Mouse (Mus musculus) mouse trophoblast stem cell (cell line): Measurements from ENCODE around the gene Cenpi.

Experiments
- in situ Hi-C, 2 experiments: fragments of 300-500 bp; cut with MseI, MboI; formaldehyde crosslinking; loops; 2 replicates in 1 of 2; 3 replicates in 1 of 2; pipeline ENCODE4 v1.15.1; 2025

The Cenpi gene

DNA sequence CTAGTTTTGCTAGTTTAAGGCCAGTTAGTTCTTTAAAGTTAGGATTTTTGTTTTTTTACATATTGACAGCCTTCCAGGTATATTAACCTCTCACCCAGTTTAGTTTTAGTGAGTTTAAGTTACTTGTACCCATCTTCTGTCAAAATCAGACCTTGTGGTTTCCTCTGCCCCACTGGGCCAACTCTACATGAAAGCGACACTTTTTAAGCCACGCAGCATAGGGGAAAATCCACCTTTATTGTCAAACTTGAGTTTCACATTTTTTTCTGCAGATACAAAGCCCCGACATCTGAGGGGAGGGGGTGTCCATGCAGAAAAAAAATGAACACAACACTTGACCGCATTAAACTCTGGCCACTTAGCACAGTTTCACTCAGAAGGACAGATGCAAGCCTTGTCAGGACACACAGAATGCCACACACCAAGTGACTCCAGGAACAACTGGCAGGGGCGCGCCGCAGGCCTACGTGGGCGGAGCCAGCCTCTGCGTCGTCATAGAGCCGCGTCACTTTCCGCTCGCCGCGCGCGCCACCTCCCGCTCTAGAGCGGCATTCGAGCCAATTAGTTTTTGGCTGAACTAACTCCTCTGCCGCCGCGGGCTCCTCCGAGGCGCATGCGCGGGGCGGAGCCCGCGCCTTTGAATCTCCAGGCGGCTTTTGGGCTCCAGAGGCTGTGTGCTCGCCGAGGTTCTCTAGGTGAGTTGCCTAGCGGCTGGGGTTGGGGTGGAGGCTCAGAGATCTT lies at the start of gene Cenpi:
Cenpi (plus strand) TSS at position 551 of the 741 bp plus-strand sequence.
- in situ Hi-C loops, result no loop called here

DNA sequence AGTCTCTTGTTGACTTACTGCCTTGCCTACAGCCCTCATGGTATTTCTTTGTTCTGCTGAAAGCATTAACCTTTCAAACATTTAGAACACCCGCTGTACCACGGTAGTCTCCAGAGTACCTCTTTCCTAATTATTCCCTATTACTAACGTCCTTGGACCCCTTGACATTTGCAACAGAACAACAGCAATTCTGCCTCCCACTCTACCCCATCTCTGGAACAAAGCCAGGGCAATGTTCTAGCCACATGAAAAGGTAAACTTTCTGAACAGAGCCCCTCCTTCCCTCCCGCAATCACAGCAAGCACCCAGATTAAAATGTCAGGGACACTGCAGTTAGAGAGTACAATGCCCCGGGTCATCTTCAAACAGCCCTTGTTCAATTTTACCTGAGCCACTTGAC lies 46.7 kb upstream of the Cenpi start:
- in situ Hi-C loops, result loop anchor here in 1 of 2 experiments (5.0 kb wide), 1 partner anchor 51 kb away; no protein-coding TSS in a partner anchor

DNA sequence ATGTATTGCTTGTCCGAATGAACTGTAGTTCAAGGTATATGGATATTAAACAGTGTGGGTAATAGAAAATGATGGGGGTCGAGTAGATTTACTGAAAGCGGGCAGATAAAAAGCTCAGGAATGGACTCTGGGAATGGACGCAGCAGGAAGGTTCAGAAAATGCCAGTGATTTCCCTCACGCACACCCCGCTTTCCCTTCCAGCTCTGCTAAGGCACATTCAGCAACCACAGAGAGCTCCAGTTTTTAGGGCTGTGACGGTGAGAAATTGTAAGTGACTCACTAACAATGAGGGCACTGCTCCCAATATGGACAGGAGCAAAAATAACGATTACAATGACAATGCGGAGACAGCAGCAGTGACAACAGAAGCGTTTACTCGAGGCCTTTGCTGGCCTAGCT lies 45.8 kb upstream of the Cenpi start:
- in situ Hi-C loops, result loop anchor here in 1 of 2 experiments (5.0 kb wide), 1 partner anchor 50 kb away; no protein-coding TSS in a partner anchor

DNA sequence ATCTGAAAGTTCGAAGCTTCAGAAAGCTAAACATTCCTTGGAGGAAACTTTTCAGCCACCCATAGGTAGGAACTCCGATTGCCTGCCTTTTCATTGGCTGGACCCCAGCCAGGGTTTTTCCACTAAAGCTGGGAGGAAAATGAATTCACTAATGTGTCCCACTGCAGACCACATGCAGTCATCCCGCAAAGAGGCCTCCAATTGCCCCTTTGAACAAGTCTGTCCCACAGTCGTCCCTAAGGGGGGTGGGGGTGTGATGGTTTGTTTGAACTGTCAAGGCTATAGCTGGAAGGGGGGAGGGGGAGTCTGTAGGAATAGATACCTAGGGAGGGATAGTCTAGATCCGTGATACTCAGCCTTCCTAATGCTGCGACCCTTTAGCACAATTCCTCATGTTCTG lies 32.2 kb upstream of the Cenpi start:
- in situ Hi-C loops, result no loop called here

DNA sequence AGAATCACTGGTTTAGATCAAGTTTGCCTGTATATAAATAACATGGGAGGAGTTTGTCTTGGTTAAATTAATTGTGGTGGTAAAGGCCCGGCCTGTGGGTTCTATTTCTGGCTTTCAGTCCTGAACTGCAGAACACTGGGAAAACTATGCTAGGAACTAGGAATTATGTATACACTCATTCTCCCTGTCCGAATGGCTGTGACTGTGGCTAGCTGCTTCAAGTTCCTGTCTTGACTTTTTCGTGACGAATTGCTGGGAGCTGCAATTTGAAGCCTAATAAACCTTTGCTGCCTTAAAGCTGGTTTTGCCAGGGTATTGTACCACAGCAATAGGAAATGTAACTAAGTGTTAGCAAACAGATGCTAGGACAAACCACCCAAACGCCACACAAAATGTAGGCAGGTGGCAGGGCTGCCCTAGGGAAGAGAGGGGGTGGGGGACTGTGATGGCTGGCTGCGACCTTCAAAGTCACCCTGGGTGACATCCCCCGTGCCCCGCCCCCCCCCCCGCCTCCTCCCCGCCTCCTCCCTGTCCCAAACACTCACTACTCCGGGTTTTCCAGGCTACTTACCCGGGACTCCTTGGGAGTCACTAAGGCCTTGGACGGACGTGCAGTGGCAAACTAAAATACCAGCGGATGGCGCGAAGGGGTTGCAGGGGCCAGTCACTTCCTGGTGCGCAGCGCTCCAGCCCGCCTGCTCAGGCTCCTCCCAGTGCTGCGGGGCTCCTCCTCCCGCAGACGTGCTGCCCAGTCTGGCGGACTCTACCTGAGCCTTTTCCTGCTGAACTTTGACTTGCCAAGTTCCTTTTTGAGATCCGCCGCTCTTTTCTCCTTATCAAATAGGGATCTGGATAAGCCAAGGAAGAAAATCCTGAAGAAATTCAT lies 31.4 kb upstream of the Cenpi start, which contains the start of gene Trmt2b:
Trmt2b (minus strand) TSS at position 710 of the 886 bp plus-strand sequence.
- in situ Hi-C loops, result no loop called here

DNA sequence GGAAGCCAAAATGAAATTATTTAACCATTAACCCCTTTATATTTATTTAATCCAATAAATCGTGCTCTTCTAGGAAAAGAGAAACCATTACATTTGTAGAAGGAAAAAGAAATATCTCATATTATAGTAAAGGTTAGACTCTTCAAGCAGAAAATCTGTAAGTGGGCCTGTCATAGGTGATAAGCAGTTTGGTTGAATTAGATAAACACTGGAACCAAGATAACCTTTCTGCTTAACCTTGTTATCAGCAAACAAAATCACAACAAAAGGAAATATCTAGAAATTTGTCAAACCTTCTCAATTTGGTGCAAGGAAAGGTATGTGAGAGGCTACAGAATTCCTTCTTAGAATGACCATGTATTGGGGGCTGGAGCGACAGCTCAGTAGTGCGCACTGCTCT lies 27.4 kb upstream of the Cenpi start:
- in situ Hi-C loops, result no loop called here

DNA sequence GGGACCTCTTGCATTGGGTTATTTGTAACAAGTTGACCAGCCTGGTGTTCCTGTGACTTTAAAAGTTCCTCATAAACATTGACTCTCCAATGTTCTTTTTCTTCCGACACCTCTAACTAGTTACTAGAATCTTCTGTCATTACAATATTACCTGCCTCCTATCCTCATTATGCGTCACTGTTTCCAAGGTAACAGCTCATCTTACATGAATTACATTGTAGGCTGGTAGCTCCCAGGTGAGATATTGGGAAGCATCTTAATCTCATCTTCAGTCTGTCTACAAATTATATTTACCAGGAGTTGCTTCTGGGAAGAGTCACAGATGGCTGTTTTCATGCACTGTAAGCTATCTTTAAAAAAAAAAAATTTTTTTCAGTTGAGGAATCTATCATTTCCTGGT lies 22.8 kb upstream of the Cenpi start:
- in situ Hi-C loops, result no loop called here

DNA sequence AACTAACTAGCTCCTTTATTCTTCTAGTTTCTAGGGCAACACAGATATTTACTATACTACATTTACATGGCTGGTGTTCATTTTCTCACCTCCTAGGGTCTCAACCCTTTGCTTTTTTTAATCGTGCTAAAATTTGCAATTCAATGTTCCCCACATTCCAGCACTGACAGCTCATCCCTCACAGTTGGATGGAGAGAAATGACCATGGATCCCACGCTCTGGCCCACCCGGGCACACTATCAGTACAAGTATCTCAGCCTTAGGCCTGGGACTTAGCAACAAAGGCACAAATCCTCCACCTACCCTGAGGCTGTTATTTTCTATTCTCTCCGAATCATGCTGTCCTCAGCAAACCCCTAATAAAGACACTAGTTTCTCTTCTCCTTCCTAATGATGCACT lies 22.1 kb upstream of the Cenpi start:
- in situ Hi-C loops, result no loop called here

DNA sequence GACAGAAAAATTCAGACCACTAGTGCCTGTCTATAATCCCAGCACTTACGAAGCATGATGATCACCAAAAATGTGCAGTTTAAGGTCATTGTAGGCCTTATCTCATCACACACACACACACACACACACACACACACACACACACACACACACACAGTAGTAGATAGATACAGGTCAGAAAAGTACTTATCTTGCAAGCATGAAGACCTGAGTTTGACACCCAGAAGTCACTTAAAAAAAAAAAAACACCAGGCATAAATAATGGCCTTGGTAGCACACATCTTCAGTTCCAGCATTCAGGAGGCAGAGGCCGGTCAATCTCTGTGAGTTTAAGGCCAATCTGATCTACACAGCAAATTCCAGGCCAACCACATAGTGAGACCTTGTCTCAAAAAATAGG lies 20.6 kb upstream of the Cenpi start:
- in situ Hi-C loops, result no loop called here

DNA sequence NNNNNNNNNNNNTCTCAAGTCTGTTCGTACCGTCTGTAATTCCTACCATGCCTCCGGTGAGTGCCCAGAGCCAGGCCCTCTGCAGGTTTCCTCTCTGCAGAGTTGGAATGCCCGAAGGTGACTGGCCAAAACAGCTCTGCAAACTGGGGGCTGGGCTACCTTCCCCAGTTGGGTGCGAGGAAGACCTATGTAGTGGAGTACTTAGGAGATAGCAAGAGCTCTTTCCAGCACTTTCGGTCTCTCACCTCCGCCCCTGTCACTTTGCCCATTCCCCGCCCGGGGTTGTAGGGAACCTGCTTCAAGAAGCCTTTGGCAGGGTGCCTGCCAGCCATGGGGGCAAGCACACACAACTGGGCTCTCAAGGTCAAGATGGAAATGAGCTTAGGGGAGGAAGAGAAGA lies 11.6 kb upstream of the Cenpi start:
- in situ Hi-C loops, result no loop called here

DNA sequence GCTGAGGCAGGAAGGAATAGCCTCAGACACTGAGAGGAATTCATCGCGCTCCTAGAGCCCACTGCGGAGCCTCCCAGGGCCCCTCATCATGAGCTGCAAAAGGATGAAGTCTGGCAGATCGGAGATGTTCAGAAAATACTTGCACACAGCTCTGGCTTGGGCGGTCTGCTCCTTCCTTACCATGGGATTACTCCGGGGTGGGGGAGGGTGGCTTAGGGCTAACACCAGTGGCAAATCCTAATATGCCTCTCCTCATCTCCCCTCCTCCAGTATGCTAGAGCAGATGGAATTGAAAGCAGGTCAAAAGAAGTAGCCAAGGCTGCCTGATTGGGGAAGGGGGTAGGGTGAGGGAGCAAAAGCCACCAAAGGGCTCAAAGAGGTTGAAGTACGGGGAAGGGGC lies 11.1 kb upstream of the Cenpi start:
- in situ Hi-C loops, result no loop called here

DNA sequence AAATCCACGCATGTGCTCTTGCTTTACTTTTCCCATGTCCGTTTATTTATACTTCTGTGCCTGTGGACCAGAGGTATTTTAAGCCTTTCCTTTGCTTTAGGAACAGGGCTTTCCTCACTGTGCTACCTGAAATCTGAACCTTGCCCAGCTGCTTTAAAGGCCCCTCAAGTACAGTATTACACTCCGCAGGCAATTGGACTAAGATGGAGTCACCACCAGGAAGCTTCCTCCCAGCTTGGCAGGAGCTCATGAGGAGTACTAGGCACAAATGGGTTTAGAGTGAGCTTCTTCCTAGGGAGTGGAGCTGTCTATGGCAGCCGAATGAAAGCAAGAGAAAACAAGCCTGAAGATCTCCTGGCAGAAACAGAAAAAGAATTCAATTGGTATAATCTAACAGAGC lies 10.7 kb upstream of the Cenpi start:
- in situ Hi-C loops, result no loop called here

DNA sequence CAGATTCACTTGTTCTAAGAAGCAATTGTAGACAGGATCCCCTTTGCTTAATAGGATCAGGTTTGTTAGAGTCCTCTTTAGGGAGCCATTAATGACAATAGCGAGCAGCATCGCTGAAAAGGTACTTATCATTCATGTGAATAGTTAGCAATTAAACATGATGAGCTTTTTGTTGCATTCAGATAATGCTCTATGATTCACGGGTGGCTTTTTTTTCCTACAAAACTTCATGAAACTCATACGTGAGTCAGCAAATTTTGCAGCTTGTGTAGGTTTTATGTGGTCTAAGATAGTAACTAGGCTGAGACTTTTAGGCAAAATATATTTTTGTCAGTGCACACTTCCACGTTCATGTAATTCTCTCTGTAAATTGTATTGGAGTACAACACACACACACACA lies 7.7 kb upstream of the Cenpi start:
- in situ Hi-C loops, result no loop called here

DNA sequence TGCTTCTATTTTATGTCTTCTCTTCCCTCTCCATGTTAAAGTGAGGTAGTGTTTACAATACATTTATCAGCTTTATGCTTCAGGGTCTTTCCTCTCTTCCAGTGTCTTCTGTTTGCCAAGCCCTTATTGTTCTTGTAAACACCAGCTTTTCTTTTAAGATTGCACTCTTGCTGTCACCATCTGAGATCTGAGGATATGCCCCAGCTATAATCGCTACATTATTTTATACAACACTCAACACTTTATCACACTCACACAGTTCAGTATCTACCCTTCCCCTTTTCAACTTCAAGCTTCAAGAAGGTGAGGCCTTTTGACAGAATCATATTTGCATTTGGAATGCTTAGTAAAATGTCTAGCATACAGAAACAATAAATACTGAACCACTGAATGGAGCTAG lies 4.6 kb upstream of the Cenpi start:
- in situ Hi-C loops, result no loop called here

DNA sequence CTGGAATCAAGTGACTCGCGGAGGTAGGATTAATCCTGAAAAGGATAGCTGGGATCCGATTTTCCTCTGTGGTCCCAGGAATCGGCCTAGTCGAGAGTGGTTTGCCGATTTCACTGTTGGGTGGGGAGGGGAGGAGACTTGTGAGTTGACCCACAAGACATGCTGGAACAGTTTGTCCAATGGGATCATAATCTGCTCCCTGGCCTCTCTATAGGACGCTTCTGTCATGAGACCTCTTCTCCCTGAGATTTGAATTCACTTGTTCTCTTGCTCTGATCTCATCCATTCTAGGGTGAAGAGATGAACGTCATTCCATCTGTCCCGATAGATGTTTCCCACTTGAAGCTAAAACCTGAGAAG lies 371 bp downstream of the Cenpi start:
- in situ Hi-C loops, result no loop called here

DNA sequence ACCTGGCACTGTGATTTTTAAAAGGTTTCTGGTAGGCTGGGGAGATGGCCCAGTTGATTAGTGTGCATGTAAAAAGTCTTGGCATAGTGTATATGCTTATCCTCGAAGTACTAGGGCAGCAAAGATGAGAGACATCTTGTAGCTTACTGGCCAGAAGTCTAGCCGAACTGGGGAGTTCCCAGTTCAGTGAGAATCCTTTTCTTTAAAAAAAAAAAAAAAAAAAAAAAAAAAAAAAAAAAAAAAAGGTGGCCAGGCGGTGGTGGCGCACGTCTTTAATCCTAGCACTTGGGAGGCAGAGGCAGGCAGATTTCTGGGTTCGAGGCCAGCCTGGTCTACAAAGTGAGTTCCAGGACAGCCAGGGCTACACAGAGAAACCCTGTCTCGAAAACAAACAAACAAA lies 3.3 kb downstream of the Cenpi start:
- in situ Hi-C loops, result loop anchor here (5.0 to 10.0 kb wide), 3 partner anchors 49 to 186 kb away; no protein-coding TSS in a partner anchor

DNA sequence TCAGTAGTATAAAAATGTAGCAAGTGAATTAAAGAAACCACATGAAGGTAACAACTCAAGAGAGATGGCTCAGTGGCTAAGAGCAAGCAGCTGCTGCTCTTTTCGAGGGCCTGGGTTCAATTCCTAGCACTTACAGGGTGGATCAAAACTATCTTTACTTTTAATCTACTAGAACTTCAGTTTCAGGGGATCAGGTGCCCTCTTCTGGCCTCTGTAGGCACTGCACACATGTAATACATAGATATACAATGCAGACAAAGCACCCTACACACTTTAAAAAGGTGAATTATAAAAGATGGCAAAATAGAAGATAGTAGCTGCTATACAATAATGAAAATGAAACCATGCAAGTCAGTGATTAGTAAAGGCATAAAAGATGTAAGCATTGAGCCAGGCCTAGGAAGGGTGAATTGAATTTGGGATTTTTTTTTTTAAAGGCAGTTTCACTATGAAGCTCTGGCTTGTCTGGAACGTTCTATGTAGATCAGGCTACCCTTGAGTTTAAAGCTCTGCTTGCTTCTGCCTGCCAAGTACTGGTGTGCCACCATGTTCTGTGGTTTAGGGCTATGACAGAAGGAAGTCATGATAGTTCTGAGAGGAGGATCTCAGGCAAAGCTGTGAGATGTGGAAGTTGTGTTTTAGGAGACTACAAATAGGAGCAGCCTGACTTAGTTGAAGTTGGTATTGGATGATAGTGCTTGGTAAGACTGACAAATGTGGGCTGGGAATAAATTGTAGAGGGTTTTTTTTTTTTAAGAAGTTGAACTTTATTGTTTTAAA lies 11.5 kb downstream of the Cenpi start:
- in situ Hi-C loops, result loop anchor here (10.0 kb wide), 2 partner anchors 185 to 195 kb away; no protein-coding TSS in a partner anchor

DNA sequence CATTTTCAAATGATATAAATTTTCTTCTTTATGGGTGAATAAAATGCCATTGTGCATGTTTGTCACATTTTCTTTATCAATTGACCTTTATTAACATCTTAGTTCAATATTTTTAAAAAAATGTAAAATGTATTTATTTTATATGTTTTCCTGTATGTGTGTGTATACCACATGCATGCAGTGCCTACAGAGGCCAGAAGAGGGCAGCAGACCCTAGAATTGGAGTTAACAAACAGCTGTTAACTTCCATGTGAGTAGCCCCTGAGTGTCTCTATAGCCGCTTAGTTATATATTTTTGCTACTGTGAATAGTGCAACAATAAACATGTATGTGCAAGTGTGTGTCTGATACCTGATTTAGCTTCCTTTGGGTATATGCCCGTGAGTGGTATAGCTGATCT lies 25.4 kb downstream of the Cenpi start:
- in situ Hi-C loops, result loop anchor here in 1 of 2 experiments (10.0 kb wide), 1 partner anchor 198 kb away; no protein-coding TSS in a partner anchor

DNA sequence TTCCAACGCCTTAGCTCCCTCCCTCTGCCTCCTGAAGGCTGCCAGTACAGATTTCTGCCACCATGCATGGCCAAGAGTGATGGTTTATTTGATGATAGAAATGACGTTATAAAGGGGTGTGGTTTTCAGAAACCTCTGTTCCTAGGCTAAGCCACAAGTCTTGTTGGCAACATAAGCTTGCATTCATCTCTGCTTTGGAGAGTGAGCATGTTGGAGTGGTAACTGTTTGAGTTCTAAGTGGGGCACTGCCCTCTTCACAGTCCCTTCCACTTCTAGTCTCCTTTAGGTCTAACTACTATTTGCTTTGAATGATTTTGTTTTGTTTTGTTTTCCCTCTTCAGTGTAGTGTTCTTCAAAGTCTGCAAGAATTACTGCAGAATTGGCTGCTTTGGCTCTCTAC lies 34.9 kb downstream of the Cenpi start:
- in situ Hi-C loops, result no loop called here

DNA sequence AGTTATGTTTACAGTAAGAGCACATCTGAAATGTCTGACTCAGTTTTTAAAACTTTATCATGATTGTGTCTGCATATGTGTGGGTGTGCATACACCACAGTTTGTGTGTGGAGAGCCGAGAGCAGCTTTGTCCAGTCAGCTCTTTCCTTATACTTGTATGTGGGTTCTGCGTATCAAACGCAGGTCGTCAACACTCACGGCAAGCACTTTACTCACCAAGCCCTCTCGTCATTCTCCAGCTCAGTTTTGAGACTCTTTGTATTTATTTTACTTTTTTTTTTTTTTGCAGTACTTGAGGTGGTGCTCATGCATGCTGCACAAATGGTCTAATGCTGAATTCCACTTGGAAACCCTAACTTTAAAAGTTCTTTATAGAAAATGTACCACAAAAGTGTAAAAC lies 42.3 kb downstream of the Cenpi start:
- in situ Hi-C loops, result no loop called here

DNA sequence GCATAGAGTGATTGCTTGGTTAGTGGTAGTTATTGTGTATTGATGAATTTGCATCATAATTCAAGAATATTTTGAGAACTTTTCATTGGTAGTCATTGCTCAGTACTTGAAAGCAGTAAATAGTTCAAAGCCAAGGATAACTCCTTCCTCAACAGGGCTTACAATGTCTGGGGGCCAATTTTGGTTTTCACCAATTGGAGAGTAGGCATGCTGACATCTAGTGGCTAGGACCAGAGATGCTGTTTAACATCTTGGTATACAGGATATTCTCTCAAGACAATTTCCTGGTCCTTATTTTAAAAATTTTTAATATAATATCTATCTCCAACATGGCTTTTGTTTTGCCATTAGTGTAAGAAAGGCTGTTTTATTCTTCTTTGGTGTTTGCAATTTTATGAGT lies 46.0 kb downstream of the Cenpi start:
- in situ Hi-C loops, result no loop called here

DNA sequence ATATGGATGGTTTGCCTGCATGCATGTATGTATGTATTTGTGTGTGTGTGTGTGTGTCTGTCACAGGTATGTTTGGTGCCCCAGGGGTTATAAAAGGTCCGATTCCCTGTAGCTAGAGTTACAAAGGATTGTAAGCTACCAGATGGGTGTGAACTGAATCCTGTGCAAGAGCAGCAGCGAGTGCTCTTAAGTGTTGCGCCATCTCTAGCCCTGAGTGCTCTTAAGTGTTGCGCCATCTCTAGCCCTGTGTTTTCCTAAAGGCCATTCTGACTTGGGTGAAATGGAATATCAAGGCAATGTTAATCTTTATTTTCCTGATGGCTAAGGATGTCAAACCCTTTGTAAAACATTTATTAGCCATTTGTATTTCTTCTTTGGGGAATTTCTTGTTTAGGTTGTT lies 51.5 kb downstream of the Cenpi start:
- in situ Hi-C loops, result no loop called here
